Mouse (Mus musculus) layer of hippocampus, postnatal 10 days (tissue): ENCODE results near the gene Olfr294. TPM values are rescaled to one million over a fixed set of nuclear protein-coding genes. Genes with fewer than 3 reads are reported as not detected.

ENCODE experiments used
- DNase-seq, 2 experiments: peaks; one replicate each; pipeline ENCODE4 v3.0.0; 2021; ENCODE audit warnings: low spot score in 2 of 2
- long read RNA-seq: library from polyadenylated mRNA; stranded (forward); transcript quantifications from one replicate; pipeline ENCODE4 v2.0.0, GENCODE M21; 2023
- total RNA-seq, 2 experiments: library from RNA; stranded (reverse); gene quantifications; 2 replicates each; pipeline ENCODE4 v1.2.3; 2021

Olfr294 gene
- not detected for total RNA-seq
- long read RNA-seq = 0 reads

GRCm38 (mm10) chr7:86616543-86616942 is at the start of gene Olfr294:
Gene Olfr294 (minus strand): TSS chr7:86616643.
- DNase-seq = no peak

- no peak for DNase-seq
Measured at GRCm38 (mm10) chr7:86648761-86649160, 32.3 kb upstream of the Olfr294 start, which contains the start of gene Olfr293. Gene Olfr293 (plus strand): TSS chr7:86649061.

- no peak for DNase-seq
Measured at GRCm38 (mm10) chr7:86583562-86583961, 32.9 kb downstream of the Olfr294 start, which contains the start of gene Olfr295. Gene Olfr295 (plus strand): TSS chr7:86583862.

Other genes starting within 250 kb of the Olfr294 start
- not detected for gene Olfr305, start 249.7 kb downstream of the Olfr294 start, total RNA-seq
- not detected for gene Olfr304, start 230.0 kb downstream of the Olfr294 start, total RNA-seq
- not detected for gene Olfr303, start 218.9 kb downstream of the Olfr294 start, total RNA-seq
- not detected for gene Olfr301, start 212.8 kb downstream of the Olfr294 start, total RNA-seq
- gene Olfr299, start 156.7 kb downstream of the Olfr294 start, total RNA-seq = not detected
- not detected for gene Olfr298, start 124.2 kb downstream of the Olfr294 start, total RNA-seq
- gene Olfr297, start 96.7 kb downstream of the Olfr294 start, total RNA-seq = not detected
- gene Olfr295, start 32.8 kb downstream of the Olfr294 start, total RNA-seq = not detected
- gene Olfr293, start 32.4 kb upstream of the Olfr294 start, total RNA-seq = not detected
- gene Olfr292, start 71.7 kb upstream of the Olfr294 start, total RNA-seq = not detected
- 1 to 10 TPM; 5.0 to 5.5 TPM for gene Folh1, start 159.3 kb upstream of the Olfr294 start, total RNA-seq
- gene Vmn2r77, start 178.4 kb upstream of the Olfr294 start, total RNA-seq = not detected